Mouse (Mus musculus) thymus, adult 2 months (tissue): ENCODE data around the gene Gtf2a2. TPM values are rescaled to one million over a fixed set of nuclear protein-coding genes. Genes with fewer than 3 reads are reported as not detected.

Experiments used
- DNase-seq: peaks from one replicate; pipeline ENCODE4 v3.0.0; 2021
- H3K27ac ChIP-seq: fragments of 200-500 bp; 2 replicates; pipeline ENCODE4 v1.5.1; 2012; ENCODE audit warnings: low read length, control low read depth; ENCODE audit not compliant: control insufficient read depth, insufficient read depth
- H3K27me3 ChIP-seq: fragments of 200-500 bp; 2 replicates; pipeline ENCODE4 v1.6.1; 2012; ENCODE audit warnings: mild to moderate bottlenecking, low read length, moderate library complexity, mixed read lengths; ENCODE audit not compliant: control insufficient read depth, insufficient read depth
- H3K36me3 ChIP-seq: fragments of 200-500 bp; 2 replicates; pipeline ENCODE4 v1.6.1; 2012; ENCODE audit warnings: mild to moderate bottlenecking, low read length, moderate library complexity; ENCODE audit not compliant: control insufficient read depth, insufficient read depth
- H3K4me1 ChIP-seq: fragments of 200-500 bp; replicated peaks from 2 replicates; pipeline ENCODE4 v1.6.1; 2012; ENCODE audit warnings: low read length; ENCODE audit not compliant: control insufficient read depth, insufficient read depth
- H3K4me3 ChIP-seq: fragments of 200-500 bp; 2 replicates; pipeline ENCODE4 v1.5.1; 2012; ENCODE audit warnings: mild to moderate bottlenecking, low read length, control low read depth, moderate library complexity; ENCODE audit not compliant: control insufficient read depth, insufficient read depth
- CTCF ChIP-seq: fragments of 200-500 bp; IDR thresholded peaks from 2 replicates; pipeline ENCODE4 v1.5.1; 2012; ENCODE audit warnings: mild to moderate bottlenecking, control low read depth, low read length, moderate library complexity, borderline replicate concordance; ENCODE audit not compliant: control insufficient read depth, poor library complexity, insufficient read depth; ENCODE audit errors: extremely low read depth
- POLR2A ChIP-seq: fragments of 200-500 bp; IDR thresholded peaks from 2 replicates; pipeline ENCODE4 v1.6.1; 2012; ENCODE audit warnings: mild to moderate bottlenecking, low read length, control low read depth, moderate library complexity; ENCODE audit not compliant: control insufficient read depth, poor library complexity, insufficient read depth; ENCODE audit errors: extremely low read depth
- WGBS: fragments of 180-500 bp; shearing (Covaris S2); methylation state at CpG from one replicate; pipeline ENCODE4 v1.1.7; 2018; 5-methylcytosine and 5-hydroxymethylcytosine counted together
- polyA plus RNA-seq: library from polyadenylated mRNA; depleted of rRNA; stranded (reverse); fragments of >200 nt; gene quantifications from 2 replicates; pipeline ENCODE4 v1.2.3, GENCODE M21; 2012; rRNA removed

Gene Gtf2a2
- polyA plus RNA-seq = 48.1 and 53.5 TPM in 2 replicates

DNA sequence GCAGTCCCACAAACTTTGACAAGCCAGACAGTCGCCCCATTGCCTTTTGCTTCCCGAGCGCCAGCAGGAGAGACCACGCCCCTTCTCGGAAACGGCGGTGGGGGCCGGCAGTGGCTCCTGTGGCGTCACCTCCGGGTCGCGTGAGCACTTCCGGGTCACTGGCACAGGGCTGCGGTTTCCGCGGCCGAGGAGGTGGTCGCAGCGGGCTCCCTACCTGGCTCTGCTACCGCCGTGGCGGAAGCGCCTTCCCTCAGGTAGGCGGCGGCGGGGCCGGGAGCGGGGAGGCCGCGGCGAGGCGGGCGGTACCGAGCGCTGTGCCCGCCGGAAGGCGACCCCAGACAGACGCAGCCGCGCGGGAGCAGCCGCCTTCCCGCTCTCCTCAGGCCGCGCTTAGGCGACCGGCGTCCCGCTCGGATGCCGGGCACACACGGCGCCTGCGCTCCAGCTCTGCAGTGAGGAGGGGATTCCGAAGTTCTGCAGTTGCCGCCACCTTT is at the start of gene Gtf2a2:
Gene Gtf2a2, plus strand, starts transcription at position 143 of the 494 bp plus-strand sequence.
- TF ChIP-seq POLR2A = peak; percentile 93
- TF ChIP-seq CTCF = 0 out of 2 replicates have a peak, but pooled peaks have one; percentile 52
- Histone ChIP-seq H3K27me3 (no peaks in the 10 kb centered on the region), H3K4me3 (peak within 1 kb of the TSS; percentile 86), H3K4me1 (peaks cover 2% of the 10 kb centered on the region), H3K27ac (peak within 1 kb of the TSS; percentile 75), H3K36me3 (peaks cover 20% of the 10 kb centered on the region)
- peak; percentile 95 for DNase-seq
- 1% methylated on average over 52 of the region's 57 CpGs for WGBS

DNA sequence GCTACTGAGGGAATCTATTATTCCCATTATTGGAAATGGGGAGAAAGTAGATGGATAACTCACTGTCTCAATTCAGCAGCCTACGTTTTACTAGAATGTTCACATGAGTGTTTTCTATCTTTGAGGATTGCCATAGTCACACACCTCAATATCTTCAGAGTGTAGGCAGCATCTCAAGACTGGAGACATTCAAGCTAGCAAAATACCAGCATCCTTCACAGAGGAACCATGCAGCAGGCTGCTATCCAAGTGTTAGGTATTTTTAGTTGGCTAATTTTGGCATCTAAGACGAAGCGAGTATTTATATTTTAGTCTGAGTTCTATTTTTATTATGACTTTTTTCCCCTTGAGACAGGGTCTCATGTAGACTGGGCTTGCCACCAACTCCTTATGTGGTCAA is 48.0 kb upstream of the Gtf2a2 start:
- H3K27ac ChIP-seq = no peak overlapping the region
- DNase-seq = no peak

DNA sequence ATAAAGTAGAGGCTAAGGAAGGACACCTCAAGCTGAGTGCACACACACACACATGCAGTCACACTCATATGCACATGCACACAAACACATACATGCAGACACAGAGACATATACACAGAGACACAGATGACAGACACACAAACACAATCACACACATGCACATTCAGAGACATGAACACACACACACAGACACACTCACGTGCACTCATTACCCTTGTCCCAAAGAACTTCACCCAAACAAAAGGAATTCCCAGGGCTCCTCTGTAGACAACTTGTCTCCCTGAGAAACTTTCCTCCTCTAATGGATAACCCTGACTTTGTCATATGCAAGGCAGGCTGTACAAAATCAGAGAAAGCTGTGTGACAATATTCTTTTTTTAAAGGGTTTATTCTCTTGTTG is 26.8 kb upstream of the Gtf2a2 start:
- no peak overlapping the region for H3K27ac ChIP-seq
- H3K4me3 ChIP-seq = no peak overlapping the region
- no peaks in the 10 kb centered on the region for H3K36me3 ChIP-seq
- no peaks in the 10 kb centered on the region for H3K4me1 ChIP-seq
- no peak for TF ChIP-seq POLR2A
- no peak for TF ChIP-seq CTCF
- WGBS = 93% methylated on average over 1 of the region's 1 CpGs
- H3K27me3 ChIP-seq = no peaks in the 10 kb centered on the region
- DNase-seq = no peak

More for the DNA sequence above, 48.0 kb upstream of the Gtf2a2 start:
- 70% methylated on average over 3 of the region's 3 CpGs for WGBS
- Histone ChIP-seq H3K27me3 (no peaks in the 10 kb centered on the region), H3K36me3 (no peaks in the 10 kb centered on the region), H3K4me1 (no peaks in the 10 kb centered on the region), H3K4me3 (no peak overlapping the region)
- TF ChIP-seq POLR2A (no peak), CTCF (no peak)

DNA sequence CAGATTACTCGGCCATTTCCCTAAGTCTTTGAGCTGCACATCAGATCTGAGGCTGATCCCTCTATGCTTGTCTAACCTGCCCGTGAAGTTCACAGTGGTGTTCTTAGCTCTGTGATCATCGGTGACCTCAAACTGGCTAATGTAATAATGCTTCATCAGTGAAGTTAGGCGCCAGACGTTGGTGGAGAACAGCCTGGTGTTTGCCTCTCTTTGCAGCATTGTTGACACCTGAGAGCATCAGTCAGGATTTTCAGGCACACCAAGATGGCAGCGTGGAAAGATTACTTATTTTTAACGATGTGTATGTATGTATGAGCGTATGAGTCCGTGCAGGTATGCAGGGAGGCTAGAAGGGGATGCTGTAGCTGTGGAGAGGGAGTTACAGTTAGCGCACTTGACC is 26.3 kb upstream of the Gtf2a2 start:
- no peak overlapping the region for H3K27ac ChIP-seq
- TF ChIP-seq POLR2A (no peak), CTCF (no peak)
- DNase-seq = no peak
- no peak overlapping the region for H3K4me3 ChIP-seq
- WGBS = 95% methylated on average over 10 of the region's 10 CpGs
- H3K27me3 ChIP-seq = no peaks in the 10 kb centered on the region
- no peaks in the 10 kb centered on the region for H3K4me1 ChIP-seq
- no peaks in the 10 kb centered on the region for H3K36me3 ChIP-seq

DNA sequence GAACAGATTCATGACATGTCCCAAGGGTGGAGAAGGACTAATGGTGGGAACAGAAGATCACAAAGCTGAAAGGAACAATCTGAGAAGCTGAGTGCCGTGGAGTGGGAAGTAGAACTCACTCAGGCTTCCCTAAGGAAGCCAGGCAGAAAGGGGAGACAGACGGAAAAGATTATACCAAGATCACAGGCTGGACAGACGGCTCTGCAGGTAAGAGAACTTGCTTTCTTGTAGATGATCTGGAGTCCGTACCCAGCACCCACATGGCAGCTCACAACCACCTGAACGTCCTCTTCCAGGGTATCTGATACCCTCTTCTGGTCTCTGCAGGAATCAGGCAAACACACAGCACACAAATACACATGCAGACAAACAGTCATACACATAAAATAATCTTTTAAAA is 25.8 kb upstream of the Gtf2a2 start:
- H3K36me3 ChIP-seq = no peaks in the 10 kb centered on the region
- H3K4me3 ChIP-seq = no peak overlapping the region
- no peaks in the 10 kb centered on the region for H3K27me3 ChIP-seq
- no peak for DNase-seq
- TF ChIP-seq POLR2A (no peak), CTCF (no peak)
- H3K27ac ChIP-seq = no peak overlapping the region
- no peaks in the 10 kb centered on the region for H3K4me1 ChIP-seq
- 93% methylated on average over 5 of the region's 5 CpGs for WGBS

DNA sequence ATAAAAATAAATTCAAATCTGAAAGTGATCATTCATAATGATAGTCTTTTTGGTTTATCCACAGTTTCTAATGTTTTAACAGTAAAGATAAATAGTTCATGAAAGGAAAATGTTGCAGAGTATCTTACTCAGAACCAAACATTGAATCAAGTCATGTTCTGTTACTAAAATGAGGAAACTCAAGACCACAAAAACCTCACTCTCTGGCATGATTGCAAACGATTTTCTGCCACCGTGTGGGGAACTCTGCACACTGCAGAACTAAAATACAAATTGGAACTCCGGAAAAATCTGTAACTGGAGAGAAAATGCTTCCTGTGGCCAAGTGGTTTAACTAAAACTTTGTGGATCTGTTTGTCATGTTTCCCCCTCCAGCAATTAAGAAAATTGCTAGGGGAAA is 24.8 kb upstream of the Gtf2a2 start:
- WGBS = 1% methylated on average over 3 of the region's 3 CpGs
- DNase-seq = peak; percentile 75
- H3K27me3 ChIP-seq = no peaks in the 10 kb centered on the region
- no peak overlapping the region for H3K4me3 ChIP-seq
- TF ChIP-seq POLR2A = no peak
- no peak for TF ChIP-seq CTCF
- H3K27ac ChIP-seq = no peak overlapping the region
- peaks cover 4% of the 10 kb centered on the region; the same call in 1 of the 2 replicates for H3K4me1 ChIP-seq
- no peaks in the 10 kb centered on the region for H3K36me3 ChIP-seq
